Mouse (Mus musculus): ENCODE measurements at regions not wholly inside any gene's neighbourhood (a gene's known extent, or its start where the extent isn't known, plus 50 kb on each side); places are given as distances from the start of the nearest gene placed in this dataset.

DNA sequence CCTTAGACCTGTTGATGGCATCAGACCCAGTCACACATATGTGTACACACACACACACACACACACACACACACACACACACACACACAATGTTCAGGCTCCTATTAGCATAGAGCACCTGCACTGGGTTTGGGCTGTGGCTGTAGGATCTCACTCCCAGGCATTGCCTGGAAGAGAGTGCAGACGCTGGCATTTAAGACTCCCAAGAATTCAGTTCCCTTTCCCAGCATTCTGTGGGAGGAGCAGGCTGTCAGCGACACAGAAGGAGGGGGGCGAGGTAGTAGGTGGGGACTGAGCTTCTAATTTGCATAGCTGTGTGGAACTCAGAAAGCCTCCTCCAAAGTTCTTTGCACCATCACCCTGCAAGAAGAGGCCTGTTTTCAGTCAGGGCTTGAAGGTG is 374.2 kb upstream of the Fam49b start:
- DNase-seq (ENCODE audit: low spot score in 2 of 2): no peak

DNA sequence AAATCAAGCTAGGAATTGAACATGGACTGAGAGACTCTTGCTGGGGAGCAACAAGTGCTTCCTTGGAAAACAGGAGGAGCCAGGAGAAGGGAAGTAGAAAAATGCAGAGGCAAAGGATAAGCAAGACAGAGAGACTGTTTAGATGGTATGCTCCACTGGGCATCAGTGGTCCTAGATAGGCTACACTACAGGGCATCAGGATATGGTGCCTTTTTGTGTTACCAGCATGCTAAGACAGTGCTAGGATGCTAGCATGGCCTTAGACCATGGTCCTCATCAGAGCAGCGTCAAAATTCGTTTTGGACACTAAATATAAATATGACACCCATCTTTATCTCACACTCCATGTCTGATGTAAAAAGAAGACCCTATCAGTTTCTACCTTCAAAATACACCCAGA is 374.6 kb upstream of the Fam49b start:
- DNase-seq (ENCODE audit: low spot score in 2 of 2): no peak

DNA sequence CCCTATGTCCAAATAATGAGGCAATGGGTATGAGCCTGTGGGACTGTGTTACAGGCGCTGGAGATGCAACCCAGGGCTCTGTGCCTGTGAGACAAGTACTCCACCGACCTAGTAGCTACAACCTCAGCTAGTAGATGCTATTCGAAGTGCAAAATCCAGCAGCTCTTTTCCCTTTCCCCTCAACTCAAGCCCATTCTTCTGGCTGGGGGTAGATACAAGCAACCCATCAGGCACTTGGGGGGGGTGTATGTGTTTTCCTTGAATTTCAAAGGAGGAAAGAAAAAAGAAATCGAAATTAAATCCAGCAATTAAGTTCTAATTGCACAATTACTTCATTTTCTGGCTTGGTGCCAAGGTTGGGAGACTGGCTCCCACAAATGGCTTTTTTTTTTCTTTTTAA is 372.4 kb upstream of the Gm21798 start:
- no peak for DNase-seq (ENCODE audit: low spot score in 2 of 2)

DNA sequence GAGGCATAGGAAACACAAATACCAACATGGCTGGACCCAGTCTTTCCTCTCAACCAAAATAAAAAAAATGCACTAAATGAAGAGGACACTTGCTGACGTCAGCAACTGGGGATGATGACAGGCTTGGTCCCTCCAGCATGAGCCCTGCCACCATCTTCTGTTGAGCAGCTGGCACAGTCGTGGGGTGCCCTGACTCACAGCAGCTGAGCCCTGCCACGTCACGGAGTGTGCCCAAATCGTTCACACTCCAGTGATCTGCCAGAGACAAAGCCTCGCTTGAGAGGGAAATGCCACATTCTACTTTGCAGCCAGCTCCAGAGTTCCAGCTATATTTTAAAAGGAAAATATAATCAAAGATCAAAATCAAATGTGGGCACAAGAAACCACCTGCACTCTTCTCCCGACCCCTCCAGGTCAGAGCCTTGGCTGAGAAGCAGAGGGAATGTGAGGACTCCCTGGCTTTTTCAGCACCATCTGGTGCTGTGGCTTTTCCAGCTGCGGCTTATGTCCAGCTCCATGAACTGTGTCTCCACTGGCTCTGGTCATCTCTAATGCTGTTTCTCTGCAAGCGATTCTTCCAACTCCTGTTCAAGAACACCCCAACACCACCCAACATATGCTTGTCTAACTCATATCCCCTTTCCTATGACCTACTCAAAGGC is 371.0 kb upstream of the Gm21798 start:
- DNase-seq (ENCODE audit: low spot score in 2 of 2): no peak

DNA sequence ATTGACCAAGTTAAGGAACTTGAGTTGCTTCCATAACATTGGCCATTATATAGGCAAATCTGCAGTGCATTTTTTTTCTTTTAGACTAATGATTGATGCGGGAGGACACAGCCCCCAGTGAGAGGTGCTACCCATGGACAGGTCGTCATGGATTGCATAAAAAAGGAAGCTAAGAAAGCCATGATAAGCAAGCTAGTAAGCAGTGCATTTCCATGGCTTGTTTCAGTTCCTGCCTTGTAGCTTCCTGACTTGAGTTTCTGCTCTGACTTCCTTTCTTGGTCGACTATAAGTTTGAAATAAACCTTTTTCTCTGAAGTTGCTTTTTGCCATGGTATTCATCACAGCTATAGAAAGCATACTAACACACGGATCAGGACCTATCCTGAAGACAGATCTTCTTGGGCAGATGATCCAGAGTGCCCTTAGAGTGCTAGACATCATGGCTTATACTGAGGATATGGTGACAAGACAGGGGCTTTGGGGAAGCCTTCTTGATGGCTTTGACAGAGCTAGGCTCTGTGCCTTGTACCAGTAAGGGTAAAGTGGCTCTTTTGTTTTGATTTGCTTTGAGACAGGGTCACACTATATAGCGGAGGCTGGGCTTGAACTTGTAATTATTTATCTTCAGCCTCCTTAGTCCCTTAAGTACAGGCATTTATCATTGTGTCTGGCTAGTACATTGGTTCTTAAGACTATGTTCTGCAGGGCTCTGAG is 370.1 kb upstream of the Gm21798 start:
- no peak for DNase-seq (ENCODE audit: low spot score in 2 of 2)

DNA sequence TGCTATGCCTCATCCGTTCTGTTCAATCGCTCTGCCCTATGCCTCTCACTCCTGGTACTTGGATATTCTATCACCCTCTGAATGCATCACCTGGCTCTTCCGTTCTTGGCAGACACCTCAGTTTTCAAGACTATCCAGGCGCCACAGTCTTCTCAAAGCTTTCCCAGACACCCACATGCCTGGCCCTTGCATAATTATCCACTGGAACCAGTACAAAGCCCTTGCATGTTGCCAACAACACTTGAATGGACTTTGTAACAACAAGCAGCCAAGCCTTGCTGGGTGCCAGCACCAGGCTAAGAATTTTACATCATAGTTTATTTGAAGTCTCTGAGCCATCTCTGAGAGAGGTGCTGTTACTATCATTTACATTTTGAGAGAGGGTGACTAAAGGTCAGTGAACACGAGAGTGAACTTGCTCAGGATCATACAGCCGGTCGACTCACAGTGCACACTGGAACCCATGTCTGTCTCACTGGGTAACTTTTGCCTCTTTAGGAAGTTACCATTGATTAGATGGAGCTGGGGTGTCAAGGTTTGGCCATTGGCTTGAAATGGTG is 368.8 kb upstream of the Gm21798 start:
- no peak for DNase-seq (ENCODE audit: low spot score in 2 of 2)

DNA sequence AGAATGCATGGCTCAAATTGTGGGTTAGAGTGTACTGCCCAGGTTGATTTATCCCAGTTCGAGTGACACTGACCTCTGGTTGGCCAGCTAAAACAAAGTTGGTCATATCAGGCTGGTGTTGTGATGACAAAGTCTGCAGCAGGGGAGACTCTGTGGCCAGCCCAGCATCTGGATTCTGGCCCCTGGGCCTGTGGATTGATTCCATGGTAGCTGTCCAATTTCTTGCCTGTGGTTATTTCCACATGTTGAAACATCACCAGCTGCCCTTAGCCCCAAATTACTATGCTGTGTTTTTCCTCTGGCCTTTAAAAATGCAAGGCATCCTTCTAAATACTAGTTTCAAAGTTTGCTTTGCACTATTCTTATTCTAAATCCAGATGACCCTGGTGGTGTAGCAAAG is 346.8 kb upstream of the Gm21798 start:
- DNase-seq (ENCODE audit: low spot score in 2 of 2): no peak

DNA sequence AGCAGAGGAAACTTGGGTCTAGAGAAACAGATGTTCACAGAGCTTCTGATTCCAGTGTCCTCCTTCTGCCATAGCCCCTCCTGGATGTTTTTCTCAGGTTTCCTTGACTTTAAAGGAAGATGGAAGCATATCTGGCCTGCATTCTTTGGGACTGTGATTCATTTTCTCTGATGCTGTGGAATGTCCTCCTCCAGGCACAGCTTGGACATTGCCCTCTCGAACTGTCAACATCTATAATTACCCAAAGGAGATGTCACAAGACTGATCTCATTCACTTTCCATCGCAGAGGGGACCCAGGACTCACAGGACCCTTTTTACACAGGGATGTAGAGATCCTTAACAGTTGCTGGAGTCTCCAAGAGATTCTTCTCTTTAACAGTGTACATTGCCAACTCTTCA is 345.9 kb upstream of the Gm21798 start:
- DNase-seq (ENCODE audit: low spot score in 2 of 2): no peak

DNA sequence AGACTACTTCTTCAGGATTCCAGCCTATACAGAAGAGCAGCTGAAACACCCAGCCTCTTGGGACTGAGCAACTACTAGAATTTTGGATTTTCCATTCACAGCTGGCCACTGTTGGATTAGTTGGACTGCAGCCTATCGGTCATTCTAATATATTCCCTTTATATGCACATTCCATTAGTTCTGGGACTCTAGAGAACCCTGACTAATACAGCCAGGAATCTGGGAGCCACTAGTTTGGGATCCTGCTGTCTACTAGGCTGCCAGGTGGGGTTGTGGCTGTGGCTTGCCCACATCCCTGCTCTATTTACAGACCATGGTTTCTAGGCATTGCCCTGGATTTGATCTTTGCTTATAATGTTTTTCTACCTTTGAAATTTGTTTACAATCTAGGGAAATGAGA is 343.3 kb upstream of the Gm21798 start:
- DNase-seq (ENCODE audit: low spot score in 2 of 2): no peak

DNA sequence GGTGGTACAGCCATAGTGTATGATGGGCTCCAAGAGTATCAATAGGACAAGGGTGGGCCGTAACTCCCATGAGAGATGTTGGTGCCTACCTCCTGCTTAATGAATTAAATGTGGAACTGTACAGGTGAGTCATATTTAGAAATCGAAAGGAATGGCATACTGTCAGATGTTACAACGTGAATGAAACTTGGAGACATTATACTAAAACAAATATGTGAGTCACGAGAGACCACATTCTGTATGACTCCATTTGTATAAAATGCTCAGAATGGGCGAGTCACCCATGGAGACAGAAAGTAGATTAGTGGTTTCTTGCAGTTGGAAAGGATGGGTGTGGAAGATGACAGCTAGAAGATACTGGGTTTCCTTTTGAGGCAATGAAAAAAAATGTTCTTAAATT is 340.4 kb upstream of the Gm21798 start:
- DNase-seq (ENCODE audit: low spot score in 2 of 2): no peak

DNA sequence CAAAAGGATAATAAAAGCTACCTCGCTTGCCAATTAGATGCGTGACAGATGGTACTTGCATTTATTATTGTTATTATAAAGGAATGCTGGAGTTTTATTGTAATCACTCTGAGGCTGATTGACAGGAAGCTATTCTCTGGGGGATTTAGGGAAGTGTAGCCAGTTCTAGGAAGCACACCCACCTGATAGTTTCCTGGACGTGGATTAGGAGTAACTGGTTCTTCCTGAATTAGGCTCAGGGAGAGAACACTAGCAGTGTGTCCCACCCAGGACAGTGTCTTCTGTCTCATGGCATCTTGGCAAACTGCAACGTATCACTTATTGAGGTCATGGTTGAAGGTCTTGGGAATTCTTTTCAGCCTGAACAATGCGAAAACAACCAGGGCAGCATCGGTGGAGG is 336.9 kb upstream of the Gm21798 start:
- DNase-seq (ENCODE audit: low spot score in 2 of 2): no peak

DNA sequence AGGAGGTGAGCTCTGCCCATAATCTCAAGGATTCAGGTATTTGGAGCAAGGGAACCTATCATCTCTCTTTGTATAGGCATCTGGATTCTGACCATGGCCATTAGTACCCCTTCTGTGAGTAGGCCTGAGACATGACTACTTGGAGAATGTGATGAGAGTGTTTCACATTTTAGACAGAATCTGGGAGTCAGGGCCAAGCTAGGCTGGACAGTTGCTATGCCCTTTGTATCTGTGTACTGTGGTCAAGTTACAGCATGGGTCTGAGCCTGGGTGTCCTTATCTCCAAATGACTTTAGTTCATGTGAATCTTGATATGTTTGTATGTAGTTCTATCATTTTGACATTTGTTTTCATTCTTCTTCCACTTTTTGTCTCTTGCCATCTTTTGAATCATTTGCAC is 336.3 kb upstream of the Gm21798 start:
- no peak for DNase-seq (ENCODE audit: low spot score in 2 of 2)

DNA sequence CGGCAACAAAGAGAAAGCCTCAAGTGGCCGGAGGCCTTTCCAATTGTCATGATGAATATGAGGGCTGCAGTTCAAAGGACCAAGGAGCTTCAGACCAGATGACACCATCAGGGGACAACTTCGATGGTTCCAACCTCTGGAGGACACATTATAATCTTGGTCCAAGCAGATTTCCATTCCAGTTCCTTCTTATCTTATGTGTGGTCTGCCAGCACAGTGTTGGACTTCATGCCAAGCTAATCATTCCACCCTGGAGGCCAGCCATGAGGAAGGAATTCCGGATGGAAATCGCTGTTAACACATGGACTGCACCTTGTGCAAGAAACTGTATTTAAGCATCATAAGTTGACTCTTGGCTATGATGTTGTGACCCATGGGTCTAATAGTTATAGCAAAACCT is 334.5 kb upstream of the Gm21798 start:
- no peak for DNase-seq (ENCODE audit: low spot score in 2 of 2)

DNA sequence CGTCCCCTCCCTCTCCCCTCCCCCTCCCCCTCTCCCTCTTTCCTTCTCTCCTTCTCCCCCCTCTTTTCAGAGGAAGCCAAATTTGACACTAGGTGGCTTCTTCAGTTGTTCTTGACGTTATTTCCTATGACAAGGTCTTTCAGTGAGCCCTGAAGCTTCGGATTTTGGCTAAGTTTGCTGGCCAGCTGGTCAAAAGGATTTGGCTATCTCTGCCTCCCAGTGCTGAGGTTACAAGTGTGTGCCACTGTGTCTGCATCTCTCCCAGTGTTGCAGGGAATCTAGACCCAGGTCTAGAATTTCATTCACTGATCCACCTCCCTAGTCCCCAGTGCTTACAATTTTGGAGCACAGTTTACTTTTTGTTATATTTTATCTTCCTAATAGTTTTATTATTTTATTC is 329.7 kb upstream of the Gm21798 start:
- DNase-seq (ENCODE audit: low spot score in 2 of 2): no peak

DNA sequence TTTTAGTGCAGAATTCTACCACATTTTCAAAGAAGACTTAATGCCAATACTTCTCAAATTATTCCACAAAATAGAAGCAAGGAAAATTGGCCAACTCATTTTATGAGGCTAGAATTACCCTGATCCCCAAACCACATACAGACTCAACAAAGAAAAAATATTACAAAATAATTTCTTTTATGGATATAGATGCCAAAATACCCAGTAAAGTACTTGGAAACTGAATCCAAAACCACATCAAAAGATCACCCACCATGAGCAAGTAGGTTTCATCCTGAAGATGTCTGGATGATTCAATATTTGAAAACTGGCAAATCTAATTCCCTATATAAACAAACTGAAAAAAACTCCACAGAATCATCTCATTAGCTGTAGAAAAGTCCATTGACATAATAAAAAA is 316.7 kb upstream of the Gm21798 start:
- no peak for DNase-seq (ENCODE audit: low spot score in 2 of 2)

DNA sequence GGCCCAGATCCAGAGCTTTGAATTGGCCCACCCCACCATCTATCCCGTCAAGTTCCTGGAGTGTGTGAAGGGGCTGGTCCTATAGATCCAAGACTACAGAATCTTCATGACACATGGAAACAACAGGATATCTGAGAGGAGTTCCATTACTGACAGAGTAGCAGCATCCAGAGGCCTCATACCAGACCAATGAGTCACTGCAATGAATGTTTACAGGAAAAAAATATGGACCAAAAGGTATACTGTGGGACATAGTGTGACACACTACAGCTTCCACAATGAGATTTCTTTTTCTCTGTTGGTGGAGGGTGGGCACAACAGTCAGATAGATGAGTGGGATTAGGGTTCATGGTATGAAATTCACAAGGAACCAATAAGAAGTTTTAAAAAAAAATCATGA is 316.0 kb upstream of the Gm21798 start:
- no peak for DNase-seq (ENCODE audit: low spot score in 2 of 2)

DNA sequence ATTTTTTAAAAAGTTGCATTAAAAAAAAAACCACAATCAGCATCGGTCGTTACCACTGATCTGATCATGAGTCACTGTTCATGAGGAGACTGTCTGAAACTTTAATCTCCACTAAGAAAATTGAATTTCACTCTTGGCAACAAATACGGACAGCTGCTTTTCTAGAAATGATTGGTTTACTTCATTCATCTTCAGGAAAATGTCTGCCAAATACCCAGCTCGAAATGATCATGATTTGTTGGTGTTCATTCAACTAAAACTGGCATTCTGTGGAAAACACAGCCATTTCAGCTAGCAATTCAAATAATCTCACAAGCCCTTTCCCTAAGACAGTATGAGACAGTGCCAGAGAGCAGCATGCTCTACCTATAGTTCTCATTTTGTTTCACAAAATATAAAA is 312.7 kb upstream of the Gm21798 start:
- no peak for DNase-seq (ENCODE audit: low spot score in 2 of 2)

DNA sequence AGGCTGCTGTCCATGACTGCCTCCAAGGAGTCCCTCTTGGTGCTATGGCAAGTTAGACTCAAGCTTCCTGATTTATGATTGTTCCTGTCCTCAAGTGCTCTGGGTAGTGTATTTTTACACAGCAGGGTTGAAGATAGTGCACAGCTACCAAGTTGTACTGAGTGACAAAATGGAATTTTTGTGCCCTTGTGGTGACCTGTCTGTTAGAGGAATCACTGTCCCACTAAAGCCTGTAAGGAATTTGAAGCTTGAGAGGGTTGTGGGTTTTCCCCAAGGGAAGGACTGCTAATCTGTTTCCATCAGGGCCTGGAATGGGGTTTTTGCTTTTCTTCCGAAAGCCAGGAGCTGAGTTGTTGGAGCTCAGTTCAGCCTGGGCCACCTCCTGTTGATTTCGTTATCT is 306.8 kb upstream of the Gm21798 start:
- DNase-seq (ENCODE audit: low spot score in 2 of 2): no peak

DNA sequence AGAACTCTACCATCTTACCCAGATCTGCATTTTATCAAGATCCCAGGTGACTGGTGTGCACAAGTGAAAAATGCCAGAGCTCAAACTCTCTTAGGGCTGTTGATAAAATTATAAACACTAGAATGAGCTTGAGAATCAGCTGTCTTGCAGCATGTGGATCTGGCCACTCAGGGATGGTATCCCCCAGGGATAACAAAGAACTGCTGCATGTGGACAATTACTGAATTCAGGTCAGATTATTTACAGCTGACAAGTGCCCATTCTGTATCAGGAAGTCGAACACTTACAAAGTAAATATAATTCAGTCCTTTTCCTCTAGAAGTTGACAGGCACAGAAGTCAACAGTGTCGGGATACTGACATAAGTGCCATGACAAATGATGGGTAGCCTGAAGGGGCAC is 306.3 kb upstream of the Gm21798 start:
- DNase-seq (ENCODE audit: low spot score in 2 of 2): no peak

DNA sequence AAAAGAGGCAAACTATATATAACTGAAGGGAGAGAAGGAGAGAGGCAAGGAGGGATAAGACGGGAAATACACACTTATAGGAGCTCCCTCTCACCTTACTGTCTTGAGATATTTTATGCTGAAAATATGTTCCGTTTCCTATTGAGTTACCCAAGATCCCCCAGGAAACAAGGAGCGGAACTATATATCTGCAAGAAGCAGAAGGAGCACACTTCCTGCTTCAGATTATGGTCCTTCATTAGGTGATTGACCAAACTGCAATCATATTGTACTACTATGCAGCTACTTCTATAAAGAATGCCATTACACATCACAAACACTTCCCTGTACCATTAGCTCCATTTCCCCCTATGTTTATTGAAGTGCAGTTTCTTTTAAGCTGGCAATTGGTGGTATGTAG is 304.9 kb upstream of the Gm21798 start:
- DNase-seq (ENCODE audit: low spot score in 2 of 2): no peak

DNA sequence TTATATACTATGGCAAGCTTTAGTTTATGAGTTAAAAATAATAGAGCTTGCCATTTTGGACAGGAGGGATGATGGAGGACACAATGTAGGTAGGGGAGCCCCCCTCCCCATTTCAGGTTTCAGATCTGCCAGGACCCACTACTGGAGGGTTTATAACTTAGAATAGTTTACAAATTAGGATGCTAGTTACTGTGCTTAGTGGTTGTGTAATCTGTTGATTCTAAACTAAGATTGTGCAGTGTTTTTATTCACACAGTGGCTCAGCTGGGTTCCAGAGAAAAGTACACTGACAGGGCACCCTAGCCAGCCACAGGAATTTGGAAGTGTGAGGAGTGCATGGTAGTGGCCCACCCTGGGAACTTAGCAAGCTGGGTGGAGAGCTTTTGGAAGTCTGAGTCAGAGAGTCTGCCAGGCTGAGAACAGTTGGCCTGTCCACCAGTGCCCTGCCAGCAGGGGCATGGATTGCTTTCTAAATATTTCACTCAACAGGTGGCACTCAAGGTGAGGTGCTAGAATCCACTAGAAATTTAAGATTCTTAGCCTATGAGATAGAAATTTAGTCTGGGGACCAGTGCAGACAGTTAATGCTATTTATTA is 303.9 kb upstream of the Gm21798 start:
- no peak for DNase-seq (ENCODE audit: low spot score in 2 of 2)

DNA sequence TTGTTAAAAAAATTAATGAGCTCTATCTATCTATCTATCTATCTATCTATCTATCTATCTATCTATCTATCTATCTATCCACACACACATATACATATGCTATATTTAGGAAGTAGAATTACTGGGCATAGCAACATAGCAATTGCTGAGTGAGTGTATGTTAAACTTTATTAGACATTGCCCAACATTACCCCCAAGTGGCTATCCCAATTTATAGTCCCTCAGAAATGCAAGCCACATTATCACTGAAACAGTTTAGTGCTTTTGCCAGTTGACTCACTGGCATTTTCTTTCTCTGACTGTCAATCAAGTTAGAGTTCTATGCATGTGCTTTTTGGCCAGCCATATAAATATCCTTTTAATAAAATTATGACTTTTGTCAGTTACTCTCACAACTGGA is 302.3 kb upstream of the Gm21798 start:
- DNase-seq (ENCODE audit: low spot score in 2 of 2): no peak

DNA sequence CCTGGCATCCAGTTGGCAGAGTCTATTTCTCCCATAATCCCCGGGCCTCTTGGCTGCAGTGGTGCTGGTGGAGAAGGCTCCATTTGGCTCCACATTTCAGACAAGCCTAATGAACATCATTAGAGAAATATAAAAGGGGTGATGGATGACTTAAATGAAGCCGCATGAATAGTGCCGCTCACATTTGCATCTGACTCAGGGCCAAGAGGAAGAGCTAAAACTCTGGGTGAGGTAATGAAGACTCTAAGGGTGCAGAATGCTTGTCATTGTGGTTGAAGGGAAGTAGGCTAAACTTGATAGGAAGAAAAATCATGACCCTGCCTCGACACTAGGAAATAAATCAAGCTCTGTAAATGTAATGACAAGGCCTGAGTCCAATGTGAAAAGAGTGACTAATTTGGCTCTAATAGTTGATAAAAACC is 298.3 kb upstream of the Gm21798 start:
- no peak for DNase-seq (ENCODE audit: low spot score in 2 of 2)
